Mouse (Mus musculus): Measurements from ENCODE around the gene Mad1l1.
A peak's percentile ranks its signal among the peaks of the same experiment; 100 is the strongest.

Mad1l1 gene

DNA sequence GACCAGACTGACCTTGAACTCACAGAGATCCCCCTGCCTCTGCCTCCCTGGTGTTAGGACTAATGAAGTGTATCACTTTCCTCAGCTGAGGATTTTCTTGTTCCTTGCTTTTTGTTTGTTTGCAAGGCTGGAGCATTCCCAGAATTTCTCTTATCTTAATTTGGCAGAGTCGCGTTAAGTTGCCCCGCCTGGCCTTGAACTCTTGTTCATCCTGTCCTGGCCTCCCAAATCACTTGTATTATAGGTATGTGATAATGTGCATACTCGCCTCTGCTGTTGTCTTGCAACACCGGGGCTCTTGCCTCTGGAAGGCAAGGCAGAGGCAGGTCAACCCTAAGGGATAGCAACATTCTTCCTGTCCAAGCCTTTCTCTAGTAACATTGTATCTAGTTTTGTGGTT is 2.7 kb upstream of the Mad1l1 start:
- no peak for DNase-seq

DNA sequence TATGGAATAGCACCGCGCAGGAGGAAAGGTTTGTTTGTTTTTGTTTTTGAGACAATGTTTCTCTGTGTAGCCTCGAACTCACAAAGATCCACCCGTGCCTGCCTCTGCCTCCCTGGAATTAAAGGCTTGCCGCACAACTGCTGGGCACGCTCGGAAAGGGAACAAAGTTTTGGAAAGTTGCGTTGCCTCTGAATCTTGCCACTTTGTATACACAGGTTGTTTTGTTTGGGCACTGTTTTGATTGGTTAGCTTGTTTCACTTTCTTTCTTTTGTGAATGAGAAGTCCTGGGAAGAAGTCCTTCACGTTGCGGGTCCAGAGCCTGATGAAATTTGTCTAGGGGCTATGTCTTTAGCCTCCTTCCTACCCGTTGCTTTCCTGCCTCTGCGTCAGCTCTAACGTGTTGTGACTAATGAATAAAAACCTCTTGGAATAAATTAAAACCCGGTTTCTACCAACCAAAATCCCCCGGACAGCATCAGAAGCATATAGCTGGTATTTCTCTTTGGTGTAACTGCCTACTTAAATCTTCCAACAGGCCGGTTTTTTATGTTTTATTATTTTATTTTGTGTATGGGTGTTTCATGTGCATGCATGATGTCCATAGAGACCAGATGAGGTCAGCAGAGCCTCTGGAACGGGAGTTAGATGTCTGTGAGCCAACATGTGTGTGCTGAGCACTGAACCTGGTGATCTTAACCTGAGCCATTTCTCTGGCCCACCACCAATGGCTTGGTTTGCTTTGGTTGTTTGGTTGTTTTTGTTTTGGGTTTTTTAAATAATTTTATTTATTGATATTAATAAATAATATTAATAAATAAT is 614 bp upstream of the Mad1l1 start:
- DNase-seq, result no peak

DNA sequence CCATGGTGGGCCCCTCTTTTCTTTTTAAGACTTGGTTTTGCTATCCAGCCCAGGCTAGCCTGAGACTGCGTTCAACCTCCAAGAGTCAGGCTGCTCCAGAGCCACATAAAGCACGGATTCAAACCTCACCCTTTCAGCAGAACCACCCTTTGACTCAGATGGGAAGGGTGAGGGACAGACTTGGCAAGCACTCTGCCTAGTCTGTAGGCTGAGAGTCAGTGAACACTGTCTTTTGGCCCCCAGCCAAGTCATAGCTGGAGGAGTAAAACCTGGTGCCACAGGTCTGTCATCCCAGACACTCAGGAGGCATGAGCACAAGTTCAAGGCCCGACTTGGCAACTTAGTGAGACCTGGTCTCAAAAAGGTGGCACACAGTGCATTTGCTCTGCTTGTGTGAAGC is 4.6 kb downstream of the Mad1l1 start:
- DNase-seq, result no peak

DNA sequence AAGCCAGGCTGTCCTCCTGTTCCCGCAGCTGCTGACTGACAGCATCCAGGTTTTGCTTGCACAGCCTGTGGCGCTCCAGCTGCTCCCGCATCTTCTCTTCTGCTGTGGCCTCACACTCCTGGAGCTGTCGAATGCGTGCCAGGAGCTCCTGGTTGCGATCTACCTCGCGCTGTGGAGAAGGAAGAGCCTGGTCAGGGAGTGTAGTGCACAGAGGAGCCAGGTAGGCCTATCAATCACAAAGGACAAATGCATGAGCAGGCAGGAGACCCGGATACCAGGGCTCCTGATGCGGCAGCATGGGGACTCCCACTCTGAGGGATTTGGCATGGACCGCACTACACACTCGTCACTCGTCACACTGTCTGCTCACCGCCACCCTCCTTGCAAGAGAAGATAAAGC is 13.8 kb downstream of the Mad1l1 start:
- no peak for DNase-seq

DNA sequence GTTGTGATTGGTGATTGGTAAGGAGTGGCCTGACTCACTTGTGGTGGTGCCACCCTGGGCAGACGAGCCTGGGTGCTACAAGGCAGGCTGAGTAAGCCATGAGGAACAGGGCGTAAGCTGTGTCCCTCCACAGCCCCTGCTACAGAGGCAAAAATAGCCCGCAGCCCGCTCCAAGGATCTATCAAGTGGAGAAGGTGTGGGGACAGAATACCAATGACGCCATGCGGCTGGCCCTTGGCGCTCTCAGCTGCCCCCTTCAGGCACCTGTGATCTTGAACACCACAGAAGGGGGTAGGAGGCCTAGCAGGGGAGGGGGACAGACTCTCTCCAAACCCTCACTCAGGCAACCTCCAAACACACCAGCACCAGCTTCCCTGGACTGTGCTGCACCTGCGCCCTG is 15.3 kb downstream of the Mad1l1 start:
- no peak for DNase-seq

DNA sequence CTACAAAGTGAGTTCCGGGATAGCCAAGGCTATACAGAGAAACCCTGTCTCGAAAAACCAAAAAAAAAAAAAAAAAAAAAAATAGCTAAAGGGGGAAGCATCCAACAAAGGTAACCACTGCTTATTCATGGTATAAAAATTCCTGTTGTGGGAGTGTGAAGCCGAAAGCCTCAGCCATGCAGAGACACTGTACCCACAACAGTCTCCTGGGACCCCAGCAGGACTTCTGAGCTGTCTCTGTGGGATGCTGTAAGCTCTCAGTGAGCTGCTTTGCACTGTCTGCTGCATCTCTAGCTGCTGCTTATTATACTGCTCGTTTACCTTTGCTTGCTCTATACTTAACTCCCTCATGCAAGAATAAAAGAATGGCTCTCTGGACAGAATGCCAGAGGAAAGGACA is 23.1 kb downstream of the Mad1l1 start:
- DNase-seq, result no peak

DNA sequence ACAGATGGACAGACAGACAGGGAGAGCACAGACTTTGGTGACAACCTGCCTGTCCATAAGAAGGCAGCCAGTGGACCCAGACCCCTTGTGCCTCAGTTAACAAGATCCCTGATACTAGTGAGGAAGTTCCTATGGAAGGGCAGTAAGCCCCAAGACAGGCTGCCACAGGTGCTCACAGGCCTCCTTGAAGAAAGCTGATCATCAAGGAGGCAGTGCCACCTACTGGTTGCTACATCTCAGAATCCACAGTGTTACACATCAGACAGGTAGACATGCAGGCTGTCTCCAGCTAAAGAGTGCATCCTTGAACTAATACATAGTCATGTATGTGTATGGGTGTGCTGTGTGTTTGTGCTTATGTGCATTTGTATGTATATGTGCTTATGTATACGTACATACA is 29.2 kb downstream of the Mad1l1 start:
- peak; percentile 51 for DNase-seq

DNA sequence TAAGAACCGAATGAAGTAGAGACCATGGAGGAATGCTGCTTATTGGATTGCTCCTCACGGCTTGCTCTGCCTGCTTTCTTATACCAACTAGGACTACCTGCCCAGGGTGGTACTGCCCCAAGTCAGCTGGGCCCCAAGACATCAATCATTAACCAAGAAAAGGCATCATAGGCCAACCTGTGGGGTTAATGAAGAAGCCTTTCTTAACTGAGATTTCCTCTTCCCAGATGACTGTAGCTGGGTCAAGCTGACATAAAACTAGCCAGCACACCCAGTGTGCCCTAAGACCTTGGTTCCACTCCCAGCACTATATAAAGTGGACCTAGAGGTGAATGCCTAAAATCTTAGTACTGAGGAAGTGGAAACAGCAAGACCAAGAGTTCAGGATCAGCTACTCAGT is 32.2 kb downstream of the Mad1l1 start:
- no peak for DNase-seq

DNA sequence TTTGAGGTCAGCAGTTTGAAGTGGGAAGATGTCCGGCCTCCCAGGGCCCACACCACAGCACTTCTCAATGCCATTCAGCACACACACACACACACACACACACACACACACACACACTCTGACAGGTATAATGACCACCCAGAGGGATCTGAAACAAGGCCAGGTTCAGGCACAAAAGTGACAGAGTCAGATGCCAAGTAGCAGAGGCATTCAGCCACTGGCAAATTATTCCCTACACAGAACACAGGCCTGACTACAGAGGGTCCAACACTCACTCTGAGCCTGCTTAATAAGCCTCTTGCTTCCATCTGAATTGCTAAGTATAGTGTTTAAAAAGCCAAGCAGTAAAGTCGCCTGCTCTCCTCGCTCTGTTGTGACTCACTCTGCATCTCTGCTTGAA is 33.1 kb downstream of the Mad1l1 start:
- DNase-seq, result no peak

DNA sequence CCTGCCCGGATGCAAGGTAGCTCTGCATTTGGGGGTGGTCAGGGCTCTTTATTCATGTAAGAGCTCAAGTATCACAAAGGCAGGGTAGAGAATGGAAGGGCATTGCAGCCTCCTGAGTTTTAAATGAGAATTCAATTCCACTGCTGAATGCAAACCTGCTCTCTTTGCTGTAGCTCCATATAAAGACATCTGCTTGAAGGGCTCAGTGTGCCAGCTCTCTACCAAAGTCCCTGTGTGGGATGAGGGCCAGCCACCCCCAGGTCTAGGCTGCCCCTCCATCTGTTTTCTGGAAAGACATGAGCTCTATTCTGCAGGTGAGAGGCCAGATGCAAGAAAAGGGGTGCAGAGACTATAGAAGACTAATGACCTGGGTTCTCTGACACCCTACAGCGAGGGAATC is 36.6 kb downstream of the Mad1l1 start:
- peak; percentile 52 for DNase-seq

DNA sequence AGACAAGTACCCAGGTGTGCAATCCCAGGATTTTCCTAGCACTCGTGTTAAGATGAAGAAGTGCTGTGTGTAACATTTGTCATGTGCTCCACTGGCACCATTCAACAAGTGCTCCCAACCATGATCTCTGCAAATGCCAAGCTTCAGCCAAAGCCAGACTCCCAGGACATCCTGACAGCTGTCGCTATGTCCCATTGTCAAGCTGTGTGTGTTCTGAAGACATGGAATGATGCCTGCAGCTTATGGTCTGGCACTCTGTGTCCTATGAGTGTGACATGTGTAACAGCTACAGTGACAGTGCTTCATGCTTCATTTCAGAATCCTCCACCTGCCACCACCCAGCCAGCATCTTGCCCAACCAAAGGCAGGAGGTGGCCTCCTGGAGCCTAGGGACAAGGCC is 37.3 kb downstream of the Mad1l1 start:
- DNase-seq, result no peak

DNA sequence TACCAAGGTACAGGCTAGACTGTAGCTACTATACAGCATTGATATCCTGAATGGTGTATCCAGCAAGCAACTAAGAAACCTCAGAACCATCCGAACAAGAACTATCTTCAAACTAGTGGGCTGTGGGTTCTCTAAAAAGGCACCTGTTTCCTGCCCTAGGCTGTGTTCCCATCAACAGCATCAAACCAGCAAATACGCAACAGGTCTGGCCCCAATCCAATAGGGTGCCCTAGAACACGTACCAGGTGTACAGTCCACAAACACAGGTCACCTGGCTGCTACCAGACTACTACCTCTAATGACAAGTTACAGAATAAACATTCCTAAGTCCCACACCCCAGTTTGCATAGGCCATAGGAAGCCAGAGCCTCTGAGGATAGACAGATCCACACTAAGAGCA is 38.5 kb downstream of the Mad1l1 start:
- DNase-seq, result no peak

DNA sequence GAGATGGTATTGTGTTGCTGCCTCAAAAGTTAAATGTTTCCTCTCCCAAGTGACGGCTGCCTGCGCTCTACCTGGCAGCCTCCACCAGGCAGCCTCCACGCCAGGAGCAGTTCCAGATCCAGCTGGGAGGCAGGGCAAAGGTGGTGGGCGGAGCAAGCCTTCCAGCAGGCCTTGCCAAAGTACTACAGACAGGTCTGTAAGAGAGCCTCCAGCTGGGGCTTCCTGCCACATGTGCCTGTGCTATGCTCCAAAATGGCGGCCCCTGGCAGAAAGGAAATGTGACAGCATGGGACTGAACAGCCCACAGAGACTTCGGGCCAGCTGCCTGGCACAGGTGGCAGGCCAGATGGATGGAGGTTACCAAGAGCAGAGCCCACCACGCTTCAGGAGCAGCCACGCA is 39.0 kb downstream of the Mad1l1 start:
- DNase-seq, result no peak

DNA sequence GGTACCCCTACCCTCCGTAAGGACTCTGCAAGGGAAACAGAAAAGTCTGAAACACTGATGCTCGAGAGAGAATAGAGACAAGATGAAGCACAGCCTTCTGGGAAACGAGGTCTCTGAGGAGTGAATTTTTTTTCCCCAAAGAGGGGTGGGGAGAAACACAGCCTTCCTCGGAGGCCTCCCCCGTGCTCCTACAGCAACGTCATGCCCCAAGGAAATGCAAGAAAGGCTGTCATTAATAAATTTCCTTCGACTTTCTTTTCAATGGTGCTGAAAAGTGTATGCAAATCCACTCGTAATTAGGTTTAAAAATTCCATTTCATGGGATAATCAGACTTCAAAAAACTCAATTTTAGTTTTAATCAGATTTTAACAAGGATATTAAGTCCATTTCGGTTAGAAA is 41.1 kb downstream of the Mad1l1 start:
- no peak for DNase-seq

DNA sequence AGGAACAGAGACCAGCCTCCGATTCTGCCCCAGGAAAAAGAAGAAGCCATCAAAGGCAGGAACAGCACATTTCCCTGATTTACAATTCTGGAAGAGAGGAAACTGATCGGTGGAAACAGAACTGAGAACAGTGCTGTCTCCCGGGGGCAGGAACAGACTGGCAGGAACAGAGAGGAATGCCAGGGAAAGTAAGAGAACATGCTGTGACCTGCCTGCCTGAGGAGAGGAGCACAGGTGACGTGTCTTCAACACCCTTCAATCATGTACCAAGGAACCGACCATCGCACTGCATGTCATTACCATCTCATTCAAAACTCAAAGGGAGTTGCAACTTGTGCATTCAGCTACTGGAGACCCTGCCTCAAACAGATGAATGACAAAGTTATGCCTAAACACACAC is 44.6 kb downstream of the Mad1l1 start:
- DNase-seq, result peak; percentile 38

DNA sequence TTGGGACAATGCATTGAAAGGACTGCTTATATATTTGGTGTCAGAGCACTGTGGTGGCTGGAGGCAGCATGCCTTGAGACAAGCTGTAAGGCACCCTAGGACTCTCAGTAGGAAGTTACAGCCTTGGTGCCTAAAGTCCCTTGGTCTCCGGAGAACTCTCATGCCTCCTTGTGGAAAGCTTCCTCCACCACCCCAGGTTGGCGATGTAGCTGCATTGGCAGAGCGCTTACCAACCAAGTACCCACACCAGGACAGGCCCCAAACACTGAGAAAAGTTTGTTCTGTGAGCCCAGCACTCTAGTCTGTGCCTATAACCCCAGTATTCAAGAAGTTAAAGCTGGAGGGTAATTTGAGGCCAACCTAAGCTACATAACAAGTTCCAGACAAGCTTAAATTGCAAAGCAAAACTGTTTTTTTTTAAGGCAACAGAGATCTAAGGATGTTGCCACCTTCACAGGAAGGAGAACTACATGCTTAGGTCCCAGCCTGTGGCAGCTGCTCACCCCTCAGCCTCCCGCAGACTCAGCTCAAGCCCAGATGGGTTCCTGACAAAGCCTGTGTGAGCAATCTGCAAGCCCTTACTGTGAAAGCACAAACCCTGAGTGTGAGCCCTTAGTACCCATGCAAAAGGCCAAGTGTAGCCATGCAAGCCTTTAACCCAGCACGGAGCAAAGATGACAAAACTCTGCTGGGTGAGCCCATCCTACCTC is 50.2 kb downstream of the Mad1l1 start:
- no peak for DNase-seq

DNA sequence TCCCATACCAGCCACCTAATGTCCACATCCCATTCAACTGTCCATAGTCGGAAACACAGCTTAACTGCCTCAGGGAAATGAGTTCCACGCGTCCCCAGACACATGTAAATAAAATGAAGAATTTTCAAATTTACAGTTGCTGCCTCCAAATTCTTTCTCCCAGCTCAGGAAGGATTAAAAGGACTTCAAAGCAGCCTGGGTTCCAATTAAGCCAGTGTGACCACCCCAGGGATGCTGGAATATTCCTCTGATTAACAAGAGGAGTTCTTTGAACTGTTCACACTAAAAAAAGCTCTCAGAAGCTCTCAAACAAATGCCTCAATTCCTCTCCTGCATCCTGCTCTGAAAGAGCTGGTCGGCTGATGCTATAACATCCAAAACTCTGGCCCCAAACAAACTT is 53.0 kb downstream of the Mad1l1 start:
- DNase-seq, result no peak

DNA sequence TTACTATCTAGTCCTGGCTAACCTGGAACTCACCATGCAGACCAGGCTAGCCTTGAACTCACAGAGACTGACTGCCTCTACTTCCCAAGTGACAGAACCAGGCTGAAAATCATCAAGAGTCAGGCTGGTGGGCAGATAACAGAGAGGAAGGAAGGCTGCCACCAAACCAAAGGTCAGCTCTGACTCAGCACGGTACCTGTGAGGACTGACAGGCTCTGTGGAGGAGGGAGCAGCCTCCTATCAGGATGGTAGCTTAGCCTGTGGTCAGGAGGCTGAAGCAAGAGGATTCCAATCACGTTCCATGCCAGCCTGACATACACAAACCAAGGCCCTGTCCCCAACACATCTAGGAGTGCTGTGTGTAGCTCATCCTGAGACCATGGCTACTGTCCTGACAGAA is 54.3 kb downstream of the Mad1l1 start:
- no peak for DNase-seq

DNA sequence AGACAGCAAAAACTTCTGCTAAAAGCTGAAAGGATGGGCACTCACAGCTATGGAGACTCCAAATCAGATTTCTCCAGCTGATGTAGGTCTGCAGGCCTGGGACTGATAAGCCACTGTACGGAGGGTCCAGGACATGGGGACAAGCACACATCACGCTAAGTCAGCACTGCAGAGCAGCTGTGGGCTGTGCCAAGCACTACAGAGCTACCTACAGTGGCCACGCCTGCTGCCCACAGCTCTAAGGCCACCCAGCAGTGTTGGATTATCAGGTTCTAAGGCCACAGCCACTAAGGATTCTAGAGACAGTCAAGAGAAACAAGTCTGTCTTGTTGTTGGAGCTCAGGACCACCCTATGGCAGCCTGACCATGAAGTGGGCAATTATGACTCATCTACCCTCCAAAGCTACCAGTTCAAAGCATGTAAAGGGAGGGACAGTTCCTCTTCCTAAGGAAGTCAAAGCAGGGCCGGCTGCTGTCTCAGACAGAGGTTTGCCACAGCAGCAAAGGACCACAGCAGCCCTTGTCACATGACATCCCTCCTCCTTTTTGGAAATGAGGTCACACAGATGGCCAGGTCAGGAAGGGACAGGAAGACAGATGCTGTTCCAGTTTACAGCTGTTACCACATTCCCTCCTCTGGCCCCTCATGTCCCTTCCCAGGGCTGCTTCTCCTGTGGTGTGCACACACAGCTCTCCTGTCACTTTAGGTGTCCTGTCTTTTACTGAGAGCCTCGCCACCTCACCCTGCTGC is 56.4 kb downstream of the Mad1l1 start:
- no peak for DNase-seq

DNA sequence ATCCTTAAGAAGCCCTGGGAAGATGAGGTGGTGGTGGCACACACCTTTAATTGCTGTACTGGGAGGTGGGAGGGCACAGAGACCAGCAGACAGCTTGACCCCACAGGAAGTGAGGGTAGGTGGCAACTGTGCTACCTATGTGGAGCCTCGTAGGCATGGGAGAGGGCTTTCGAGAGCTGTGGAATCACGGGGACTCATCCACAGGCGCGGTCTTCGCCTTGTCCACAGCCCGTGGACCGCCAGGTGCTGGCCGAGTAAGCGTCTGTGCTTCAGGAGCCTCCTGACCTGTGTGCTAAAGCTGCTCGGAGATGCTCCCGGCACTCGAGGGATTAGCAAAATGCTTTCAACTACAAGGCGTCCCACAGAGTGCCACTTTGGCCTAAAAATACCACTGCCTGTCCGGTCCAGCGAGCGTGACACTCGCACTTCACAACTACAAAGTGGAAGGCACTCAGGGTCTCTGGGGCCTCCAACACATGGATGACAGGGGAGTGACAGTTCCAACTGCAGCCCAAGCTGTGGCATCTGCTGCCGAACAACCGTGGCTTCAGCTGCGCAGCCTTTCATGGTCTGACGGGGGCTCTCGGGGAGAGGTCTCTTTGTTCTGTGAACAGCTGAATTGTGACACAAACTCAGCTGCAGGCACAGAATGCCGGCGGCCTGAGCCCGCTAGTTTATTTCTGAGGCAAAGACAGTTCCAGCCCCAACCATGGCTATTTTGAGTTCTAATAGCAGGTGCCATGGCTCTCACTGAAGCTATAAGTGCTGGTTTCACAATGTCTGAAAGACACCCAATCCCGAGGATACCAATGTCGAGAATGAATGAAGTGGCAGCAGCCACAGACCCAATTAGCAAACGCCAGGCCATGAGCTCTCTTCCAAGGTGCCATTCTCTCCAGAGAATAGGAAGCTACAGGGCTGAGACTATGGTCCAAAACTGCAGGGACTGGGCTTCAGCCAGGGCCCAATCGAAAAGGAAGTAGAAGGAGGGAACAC is 57.3 kb downstream of the Mad1l1 start:
- DNase-seq, result peak; percentile 77

DNA sequence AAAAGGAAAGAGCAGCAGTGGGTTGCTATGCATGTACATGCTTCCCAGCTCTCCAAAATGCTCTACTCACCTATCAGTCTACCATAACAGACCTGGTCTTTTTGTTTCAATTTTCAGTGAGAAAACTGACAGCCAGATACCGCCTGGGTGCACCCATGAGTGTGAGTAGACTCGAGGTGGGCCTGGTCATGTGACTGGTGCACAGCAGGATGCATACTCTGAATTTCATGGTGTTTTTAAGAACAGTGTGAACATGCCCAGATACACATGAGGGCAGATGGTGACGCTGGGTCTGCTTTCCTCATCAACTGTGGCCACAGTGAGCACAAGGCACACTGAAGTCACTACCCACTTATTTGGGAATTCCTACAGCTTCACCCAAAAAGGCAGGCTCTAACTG is 59.0 kb downstream of the Mad1l1 start:
- DNase-seq, result no peak

DNA sequence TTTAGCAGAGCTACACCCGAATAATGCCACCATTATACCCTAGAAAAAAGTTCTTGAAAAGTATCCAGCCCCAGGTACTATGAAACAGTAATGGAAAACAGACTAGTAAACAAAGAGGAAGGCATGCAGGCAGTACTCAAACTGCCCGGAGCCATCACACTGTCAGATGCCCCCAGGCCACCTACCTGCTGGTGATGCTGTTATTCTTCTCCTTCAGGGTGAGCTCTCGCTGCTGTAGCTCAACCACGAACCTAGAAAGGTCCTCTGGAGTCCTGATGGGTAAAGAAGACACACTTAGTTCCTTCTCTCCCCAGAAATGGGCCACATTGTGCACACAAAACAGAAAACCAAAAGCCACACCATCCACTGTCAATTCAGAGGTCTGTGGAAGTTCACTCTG is 60.0 kb downstream of the Mad1l1 start:
- DNase-seq, result no peak

DNA sequence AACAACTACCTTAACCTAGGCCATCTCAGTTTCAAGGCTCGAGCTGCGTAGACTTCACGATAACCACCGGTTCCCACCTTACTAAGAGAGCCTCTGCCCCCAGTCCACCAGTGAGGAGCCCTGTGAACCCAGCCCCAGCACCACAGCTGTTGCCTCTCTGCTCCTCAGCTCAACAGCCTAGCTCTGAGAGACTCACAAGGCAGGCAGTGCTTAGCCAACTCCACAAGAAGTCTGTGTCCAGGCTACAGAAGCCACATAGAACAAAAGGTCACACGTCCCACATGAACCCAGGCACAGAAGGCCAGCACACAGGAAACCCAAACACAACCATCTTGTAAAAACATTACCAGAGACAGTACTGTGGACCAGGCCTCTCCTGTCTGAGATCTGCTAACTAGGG is 62.7 kb downstream of the Mad1l1 start:
- no peak for DNase-seq

Data from layer of hippocampus, adult 9-11 months (tissue).